Mouse (Mus musculus): ENCODE data around the gene Pdhb.

DNA sequence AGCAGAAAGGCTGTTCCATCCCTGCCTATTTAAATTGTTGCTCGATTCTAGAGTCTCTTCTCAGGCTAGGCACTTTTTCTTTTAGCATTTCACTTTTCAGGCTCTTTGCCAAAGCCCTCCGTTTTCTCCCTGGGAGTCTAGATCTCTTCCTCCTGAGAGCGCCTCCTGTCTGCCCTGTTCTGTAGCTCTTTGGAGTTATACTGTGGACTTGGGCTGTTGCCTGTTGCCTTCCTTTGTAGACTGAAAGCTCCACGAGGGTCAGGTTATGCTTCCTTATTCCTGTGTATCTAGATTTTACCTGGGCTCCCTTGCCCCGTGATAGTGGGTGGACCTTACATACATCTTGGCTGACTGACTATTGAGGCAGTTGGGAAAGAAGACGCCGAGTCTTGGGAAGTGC is 45.4 kb upstream of the Pdhb start:
- TF ChIP-seq CTCF (IDR thresholded peaks at IDR 0.05; ENCODE audit: insufficient read depth, low read length) (no peak), POLR2A (IDR thresholded peaks at IDR 0.05; ENCODE audit: borderline replicate concordance, extremely low read depth, low read depth, low read length) (no peak)

All from lung, adult 2 months (tissue).